Mouse (Mus musculus) thymus, adult 18-20 months (tissue): Measurements from ENCODE around the gene Gm826.

ENCODE experiments used
- DNase-seq, 2 experiments: peaks; one replicate each; pipeline ENCODE4 v3.0.0; 2022; ENCODE audit warnings: mixed read lengths in 2 of 2

The Gm826 gene

GRCm38 (mm10) chr2:160275959-160276657, 57.9 kb downstream of the Gm826 start:
- DNase-seq = no peak

GRCm38 (mm10) chr2:160267828-160268453, 66.0 kb downstream of the Gm826 start:
- DNase-seq = no peak

GRCm38 (mm10) chr2:160263861-160264260, 70.1 kb downstream of the Gm826 start:
- DNase-seq = no peak

- no peak for DNase-seq
These were observed 72.4 kb downstream of the Gm826 start for GRCm38 (mm10) chr2:160261538-160261937.
